Mouse (Mus musculus) heart, postnatal 14 days (tissue): Measurements from ENCODE around the gene Arhgap27. TPM values are rescaled to one million over a fixed set of nuclear protein-coding genes. Genes with fewer than 3 reads are reported as not detected.

Experiments used
- total RNA-seq, 2 experiments: library from RNA; stranded (reverse); gene quantifications; 2 replicates each; pipeline ENCODE4 v1.2.3; 2021

Arhgap27 gene
- total RNA-seq, 2 experiments from 2014 or later = 27.2 to 29.1 TPM

Other genes with a start within 250 kb of the Arhgap27 start
- gene Hexim1, start 247.5 kb downstream of the Arhgap27 start, total RNA-seq = 10 to 100 TPM; 18.5 to 20.4 TPM
- gene Hexim2, start 231.3 kb downstream of the Arhgap27 start, total RNA-seq = 1 to 10 TPM; 1.8 to 3.3 TPM
- gene Fmnl1, start 192.6 kb downstream of the Arhgap27 start, total RNA-seq = 10 to 100 TPM; 16.8 to 21.6 TPM
- gene 1700023F06Rik, start 155.1 kb downstream of the Arhgap27 start, total RNA-seq = not detected
- gene Spata32, start 145.3 kb downstream of the Arhgap27 start, total RNA-seq = not detected
- gene Map3k14, start 96.2 kb downstream of the Arhgap27 start, total RNA-seq = 1 to 10 TPM; 3.5 to 4.0 TPM
- gene Plekhm1, start 49.0 kb upstream of the Arhgap27 start, total RNA-seq = 10 to 100 TPM; 10.8 to 11.3 TPM
- not detected for gene Lrrc37a, start 140.9 kb upstream of the Arhgap27 start, total RNA-seq